Mouse (Mus musculus) testis, adult 2 months (tissue): Measurements from ENCODE around the gene Gm28635. TPM values are rescaled to one million over a fixed set of nuclear protein-coding genes. Genes with fewer than 3 reads are reported as not detected.

Experiments
- H3K27ac ChIP-seq: fragments of 200-500 bp; 2 replicates; pipeline ENCODE4 v1.5.1; 2012; ENCODE audit warnings: low read depth, low read length; ENCODE audit not compliant: control insufficient read depth, insufficient read depth
- H3K27me3 ChIP-seq: fragments of 200-500 bp; 2 replicates; pipeline ENCODE4 v1.6.1; 2012; ENCODE audit warnings: mild to moderate bottlenecking, low read length, moderate library complexity; ENCODE audit not compliant: control insufficient read depth, insufficient read depth
- H3K36me3 ChIP-seq: fragments of 200-500 bp; 2 replicates; pipeline ENCODE4 v1.6.1; 2012; ENCODE audit warnings: mild to moderate bottlenecking, low read length; ENCODE audit not compliant: control insufficient read depth, insufficient read depth
- H3K4me1 ChIP-seq: fragments of 200-500 bp; 2 replicates; pipeline ENCODE4 v1.6.1; 2012; ENCODE audit warnings: low read length; ENCODE audit not compliant: control insufficient read depth, insufficient read depth
- H3K4me3 ChIP-seq: fragments of 200-500 bp; 2 replicates; pipeline ENCODE4 v1.5.1; 2012; ENCODE audit warnings: low read depth, mild to moderate bottlenecking, low read length, moderate library complexity, mixed read lengths; ENCODE audit not compliant: control insufficient read depth
- CTCF ChIP-seq: fragments of 200-500 bp; IDR thresholded peaks from 2 replicates; pipeline ENCODE4 v1.5.1; 2012; ENCODE audit warnings: low read depth, mild to moderate bottlenecking, inconsistent platforms, low read length, moderate library complexity; ENCODE audit not compliant: control insufficient read depth, insufficient read depth, insufficient replicate concordance
- POLR2A ChIP-seq: fragments of 200-500 bp; IDR thresholded peaks from 2 replicates; pipeline ENCODE4 v1.6.1; 2012; ENCODE audit warnings: low read depth, mild to moderate bottlenecking, inconsistent platforms, low read length, moderate library complexity; ENCODE audit not compliant: control insufficient read depth
- polyA plus RNA-seq: library from polyadenylated mRNA; depleted of rRNA; stranded (reverse); fragments of >200 nt; gene quantifications from 2 replicates; pipeline ENCODE4 v1.2.3, GENCODE M21; 2012; rRNA removed

Gm28635 gene
- polyA plus RNA-seq, result not detected in 2 replicates

GRCm38 (mm10) chr2:84677968-84678880, at the start of gene Gm28635, which contains the start of gene Med19:
Gm28635 (minus strand) TSS chr2:84678041.
Med19 (plus strand) TSS chr2:84678402.
- Histone ChIP-seq H3K27ac (peak within 1 kb of the TSS; percentile 99), H3K4me1 (peaks cover 2% of the 10 kb centered on the region; the same call in 1 of the 2 replicates), H3K36me3 (peaks cover 3% of the 10 kb centered on the region), H3K27me3 (no peaks in the 10 kb centered on the region), H3K4me3 (peak within 1 kb of the TSS; percentile 100)
- TF ChIP-seq POLR2A (peak; percentile 60; the same call in 1 of the 2 replicates), CTCF (0 out of 2 replicates have a peak, but pooled peaks have one; percentile 0)

DNA sequence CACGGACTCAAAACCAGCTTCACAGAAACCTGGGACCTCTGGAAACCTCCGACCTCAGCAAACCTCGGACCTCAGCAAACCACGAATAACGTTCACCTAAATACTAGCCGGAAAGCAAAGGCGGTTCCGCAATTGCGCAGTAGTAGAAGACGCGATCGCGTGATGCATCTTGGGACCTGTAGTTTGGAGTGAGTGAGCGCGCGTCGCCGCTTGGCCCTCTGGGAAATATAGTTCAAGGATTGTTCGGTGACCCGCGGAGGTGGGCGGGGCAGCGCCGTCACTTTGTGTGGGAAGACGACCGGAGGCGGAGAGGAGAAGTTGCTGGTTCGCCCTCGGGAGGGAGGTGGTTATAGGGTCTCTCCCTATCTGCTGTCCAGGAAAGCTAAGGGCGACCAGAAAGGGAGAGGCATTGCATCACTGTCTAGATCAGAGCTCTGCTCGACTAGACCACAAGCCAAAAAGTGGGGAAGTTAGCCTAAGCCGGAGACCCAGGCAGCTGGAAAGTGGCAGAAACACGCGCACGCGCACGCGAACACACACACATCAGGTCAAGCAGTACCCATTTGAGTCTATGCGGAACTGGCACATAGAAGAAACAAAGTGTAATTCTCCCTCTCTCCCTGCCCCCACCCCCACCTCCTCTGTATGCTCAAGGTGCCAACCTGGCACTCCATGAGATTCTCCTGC, 49.5 kb upstream of the Gm28635 start, which contains the start of gene Clp1:
Gene Clp1, minus strand, starts transcription at position 179 of the 687 bp plus-strand sequence.
- H3K27ac ChIP-seq, result peak within 1 kb of the TSS; percentile 94
- no peaks in the 10 kb centered on the region for H3K4me1 ChIP-seq
- H3K36me3 ChIP-seq, result peaks cover 3% of the 10 kb centered on the region; the same call in 1 of the 2 replicates
- TF ChIP-seq CTCF (no peak), POLR2A (peak; percentile 99)
- H3K4me3 ChIP-seq, result peak within 1 kb of the TSS; percentile 85
- no peaks in the 10 kb centered on the region for H3K27me3 ChIP-seq

- TF ChIP-seq POLR2A, result no peak
- TF ChIP-seq CTCF, result no peak
- Histone ChIP-seq H3K4me1 (no peaks in the 10 kb centered on the region), H3K36me3 (peaks cover 3% of the 10 kb centered on the region; the same call in 1 of the 2 replicates), H3K27me3 (no peaks in the 10 kb centered on the region), H3K4me3 (peak overlapping the region; percentile 85), H3K27ac (peak overlapping the region; percentile 67; the same call in 1 of the 2 replicates)
Measured at GRCm38 (mm10) chr2:84726716-84727115, 48.9 kb upstream of the Gm28635 start.

- Histone ChIP-seq H3K27me3 (no peaks in the 10 kb centered on the region), H3K4me3 (peak overlapping the region; percentile 85), H3K27ac (peak overlapping the region; percentile 40; the same call in 1 of the 2 replicates), H3K4me1 (no peaks in the 10 kb centered on the region), H3K36me3 (peaks cover 3% of the 10 kb centered on the region; the same call in 1 of the 2 replicates)
- TF ChIP-seq CTCF (no peak), POLR2A (no peak)
Measured at GRCm38 (mm10) chr2:84725770-84726169, 47.9 kb upstream of the Gm28635 start.

DNA sequence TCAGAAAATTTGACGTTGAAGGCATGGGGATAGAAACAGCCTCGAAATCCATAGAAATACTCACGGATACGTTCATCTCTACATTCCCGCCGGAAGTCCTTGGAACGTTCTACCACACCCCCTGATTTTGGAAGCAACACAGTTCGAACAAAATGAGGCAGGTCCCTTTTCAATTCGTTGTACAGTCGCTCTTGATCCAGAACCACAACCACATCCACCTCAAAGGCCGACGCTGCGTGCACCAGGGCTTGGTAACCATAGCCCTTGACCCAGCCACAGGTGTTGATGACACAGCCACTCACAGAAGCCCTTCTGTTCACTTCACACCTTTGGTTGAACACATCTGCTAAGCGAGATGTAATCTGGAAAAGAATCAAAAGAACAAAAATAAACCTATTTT, 46.0 kb upstream of the Gm28635 start:
- Histone ChIP-seq H3K4me1 (no peaks in the 10 kb centered on the region), H3K27me3 (no peaks in the 10 kb centered on the region), H3K36me3 (peaks cover 3% of the 10 kb centered on the region; the same call in 1 of the 2 replicates), H3K4me3 (peak overlapping the region; percentile 65), H3K27ac (no peak overlapping the region)
- no peak for TF ChIP-seq POLR2A
- TF ChIP-seq CTCF, result no peak

DNA sequence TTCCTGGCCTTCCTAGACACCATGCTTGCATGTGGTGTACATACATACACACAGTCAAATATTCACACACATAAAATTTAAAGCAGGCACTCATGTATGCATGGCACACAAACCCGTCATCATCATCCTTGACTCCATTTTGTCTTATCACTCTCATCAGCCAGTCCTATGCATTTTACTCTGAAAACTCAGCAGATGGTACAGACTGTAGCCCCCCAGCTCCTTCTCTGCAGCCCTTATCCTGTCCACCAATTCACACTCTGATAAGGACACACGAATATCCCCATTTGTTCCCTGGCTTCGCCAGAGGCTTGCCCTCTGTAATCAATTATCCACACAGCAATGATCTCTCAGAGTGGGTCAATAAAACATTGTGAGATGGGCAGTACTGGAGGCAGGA, 43.3 kb upstream of the Gm28635 start:
- Histone ChIP-seq H3K4me3 (no peak overlapping the region), H3K27me3 (no peaks in the 10 kb centered on the region), H3K27ac (no peak overlapping the region), H3K4me1 (peaks cover 2% of the 10 kb centered on the region; the same call in 1 of the 2 replicates), H3K36me3 (peaks cover 3% of the 10 kb centered on the region; the same call in 1 of the 2 replicates)
- no peak for TF ChIP-seq POLR2A
- no peak for TF ChIP-seq CTCF
